26 mouse cellular contexts compared by ENCODE assay signal in the genomic region with DNA sequence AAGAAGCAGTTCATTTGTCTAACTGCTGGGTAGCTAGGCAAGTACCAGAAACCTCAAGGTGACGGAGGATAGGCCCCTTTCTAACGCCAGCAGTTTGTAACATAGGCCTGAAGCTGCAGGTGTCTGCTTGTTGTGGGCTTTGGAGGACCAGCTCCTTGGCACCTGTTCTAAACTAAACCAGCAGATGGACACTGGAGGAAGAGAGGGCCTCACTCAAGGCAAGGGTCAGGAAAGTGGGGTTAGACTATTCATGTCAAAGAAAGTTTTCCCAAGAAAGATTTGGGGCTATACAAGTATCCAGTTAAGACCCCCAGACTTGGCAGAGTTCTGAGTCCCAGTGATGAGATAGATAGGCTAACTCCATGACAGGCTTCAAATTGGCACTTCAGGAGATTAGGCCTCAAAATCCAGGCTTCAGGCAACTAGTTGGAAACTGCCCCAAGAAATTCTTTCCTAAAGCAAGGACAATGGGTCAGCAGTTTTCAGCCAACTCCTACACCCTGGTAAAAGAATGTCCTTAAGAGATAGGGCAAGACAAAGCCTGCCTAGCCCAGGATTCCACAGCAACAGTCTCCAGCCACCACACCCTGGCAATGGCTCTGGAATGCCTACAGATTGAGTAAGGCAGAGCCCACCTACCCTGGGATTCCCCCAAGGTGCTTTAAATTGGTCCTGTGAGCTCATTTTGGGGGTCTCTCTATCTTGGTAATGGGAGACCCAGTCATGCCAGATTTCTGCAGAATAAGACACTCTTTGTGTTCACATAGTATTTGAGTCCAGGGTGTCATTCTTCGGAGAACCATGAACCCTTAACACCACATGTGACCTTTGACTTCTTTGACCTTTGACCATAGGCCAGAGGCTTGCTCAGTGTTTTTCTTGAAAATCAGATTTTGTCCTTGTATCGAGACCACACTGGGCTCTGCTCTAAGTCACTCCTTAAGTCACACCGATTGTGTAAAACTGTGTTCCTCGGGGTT. TPM values are rescaled to one million over a fixed set of nuclear protein-coding genes. Genes with fewer than 3 reads are reported as not detected.
A peak's percentile ranks its signal among the peaks of the same experiment; 100 is the strongest.
DNase-seq lines count a peak whose midpoint lies in the region; TF ChIP-seq lines count a peak whose summit lies in the region.
"Had no signal": no experiment of that assay in that cellular context is flagged by ENCODE, and none has a peak within 500 bp of the region (broad histone marks: within the 10 kb centered on the region; RNA-seq: fewer than 3 reads in every experiment).

No protein-coding gene starts in this region.

- H3K27me3 ChIP-seq in thymus, adult 2 months (ENCODE audit: control insufficient read depth, insufficient read depth, low read length), result no peaks in the 10 kb centered on the region
- H3K27me3 ChIP-seq: embryonic facial prominence, embryonic 15.5 days; heart, embryonic 13.5 days; hindbrain, embryonic 13.5 days; liver, embryonic 12.5 days; midbrain, embryonic 12.5 days had no signal

- no peak for TF ChIP-seq CTCF in thymus, adult 2 months (IDR thresholded peaks at IDR 0.05; ENCODE audit: borderline replicate concordance, control insufficient read depth, extremely low read depth, insufficient read depth, low read length, poor library complexity)

- DNase-seq in embryo, embryonic 10 days (ENCODE audit: low spot score), result peak; percentile 75
- DNase-seq in embryo, embryonic 11 days, result no peak
- DNase-seq in thymus, adult 2 months, result peak; percentile 35
- no peak for DNase-seq in thymus, postnatal 4 days
- DNase-seq in mesoderm, embryonic 11.5 days (ENCODE audit: low read depth, low spot score), result peak; percentile 23
- no peak for DNase-seq in gastrocnemius, adult 18-20 months (ENCODE audit: low spot score)
- DNase-seq in right cerebral cortex, postnatal 10 days (ENCODE audit: low spot score in 2 of 2), result no peak
- no peak for DNase-seq in gastrocnemius, postnatal 10 days
- DNase-seq: adrenal gland, adult 2 months; cerebellum, adult 11 months; cerebellum, postnatal 10 days; kidney, adult 11 months; lung, adult 18-20 months; lung, postnatal 10 days; right cerebral cortex, postnatal 14 days had no signal

- H3K36me3 ChIP-seq in thymus, adult 2 months (ENCODE audit: control insufficient read depth, insufficient read depth, low read length), result no peaks in the 10 kb centered on the region
- H3K36me3 ChIP-seq: embryonic facial prominence, embryonic 15.5 days; heart, embryonic 13.5 days; hindbrain, embryonic 13.5 days; liver, embryonic 12.5 days; midbrain, embryonic 12.5 days had no signal

- no peak for TF ChIP-seq POLR2A in thymus, adult 2 months (IDR thresholded peaks at IDR 0.05; ENCODE audit: control insufficient read depth, extremely low read depth, insufficient read depth, low read length, poor library complexity)

- H3K4me1 ChIP-seq in thymus, adult 2 months (replicated peaks; ENCODE audit: control insufficient read depth, insufficient read depth, low read length), result peaks cover 31% of the 10 kb centered on the region
- H3K4me1 ChIP-seq: embryonic facial prominence, embryonic 15.5 days; heart, embryonic 13.5 days; hindbrain, embryonic 13.5 days; liver, embryonic 12.5 days; midbrain, embryonic 12.5 days had no signal

- no peak overlapping the region for H3K4me3 ChIP-seq in thymus, adult 2 months (ENCODE audit: control insufficient read depth, insufficient read depth, low read length)
- H3K4me3 ChIP-seq: embryonic facial prominence, embryonic 15.5 days; heart, embryonic 13.5 days; hindbrain, embryonic 13.5 days; liver, embryonic 12.5 days; midbrain, embryonic 12.5 days had no signal

- WGBS in thymus, adult 2 months, result 71% methylated on average over 6 of the region's 6 CpGs

- peak overlapping the region; percentile 53 for H3K27ac ChIP-seq in thymus, adult 2 months (ENCODE audit: control insufficient read depth, insufficient read depth, low read length)
- H3K27ac ChIP-seq: embryonic facial prominence, embryonic 15.5 days; heart, embryonic 13.5 days; hindbrain, embryonic 13.5 days; kidney, postnatal 0 days; liver, embryonic 12.5 days; midbrain, embryonic 12.5 days; stomach, postnatal 0 days had no signal

RNA-seq across cellular contexts. Expression of gene Vtcn1, which starts 27.8 kb away (rescaled TPM):
- 0.05 and 0.11 TPM in 2 replicates for polyA plus RNA-seq in thymus, adult 2 months (2012; rRNA removed)
- total RNA-seq in gastrocnemius, adult 18-20 months (2021), result under 1 TPM in 1 of 2 experiments, not detected in 1; 0.25 TPM
- total RNA-seq in gastrocnemius, postnatal 10 days (2021), result under 1 TPM; 0.35 to 0.88 TPM
- total RNA-seq: layer of hippocampus, postnatal 14 days; monocyte, adult 5-6 weeks had no signal
- polyA plus RNA-seq: adrenal gland, adult 2 months; forebrain, embryonic 16.5 days; hindbrain, embryonic 13.5 days; limb, embryonic 11.5 days; liver, embryonic 12.5 days had no signal

Comparison
In these comparisons a context has a peak if more than half of its experiments do, and no peak if none do; other contexts are left out.
1. DNase-seq: peak in embryo, embryonic 10 days (single experiment), thymus, adult 2 months (single experiment) and mesoderm, embryonic 11.5 days (single experiment); none in embryo, embryonic 11 days (single experiment), thymus, postnatal 4 days (single experiment), gastrocnemius, adult 18-20 months (single experiment), right cerebral cortex, postnatal 10 days (0 of 2) and gastrocnemius, postnatal 10 days (single experiment).